Mouse (Mus musculus) kidney, postnatal 36 days (tissue): ENCODE measurements around the gene Kalrn.

Source experiments
- DNase-seq, 2 experiments: peaks; one replicate each; pipeline ENCODE4 v3.0.0; 2021 to 2022; ENCODE audit warnings: mixed read lengths in 2 of 2

Gene Kalrn

DNA sequence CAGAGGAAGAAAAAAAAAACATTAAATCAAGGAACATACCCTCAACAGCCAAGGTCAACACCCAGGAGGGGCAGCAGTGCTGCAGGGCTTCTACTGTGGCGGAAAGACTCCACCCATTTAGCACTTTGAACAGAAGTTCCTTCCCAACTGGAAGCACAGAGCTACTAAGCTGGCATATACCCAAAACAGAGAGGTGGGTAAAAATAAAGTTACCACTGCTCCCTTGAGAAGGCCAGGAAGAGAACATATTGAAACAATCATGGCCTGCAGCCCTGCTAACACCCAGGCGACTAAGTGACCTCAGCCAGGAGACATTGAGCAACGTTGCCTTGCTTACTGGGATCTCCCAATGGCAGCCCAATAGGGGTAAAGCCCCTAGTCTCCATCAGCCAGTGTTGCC, 79.4 kb downstream of the Kalrn start:
- DNase-seq: peak; percentile 62 to 83

DNA sequence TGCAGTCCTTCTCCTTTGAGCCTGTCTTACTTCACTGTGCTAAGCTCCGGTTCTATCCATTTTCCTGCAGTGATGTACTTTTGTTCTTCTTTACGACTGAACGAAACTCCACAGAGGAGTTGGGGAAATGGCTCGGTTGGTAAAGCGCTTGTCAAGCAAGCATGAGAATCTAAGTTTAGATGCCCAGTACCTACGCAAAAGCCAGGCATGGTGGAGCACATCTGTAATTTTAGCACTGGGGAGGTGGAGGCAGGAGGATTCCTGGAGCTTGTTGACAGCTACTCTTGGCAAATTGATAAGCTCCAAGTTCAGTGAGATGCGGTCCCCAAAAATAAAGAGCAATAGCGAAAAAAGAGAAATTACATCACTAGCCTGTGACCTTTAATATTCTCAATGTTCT, 82.1 kb downstream of the Kalrn start:
- DNase-seq: no peak

DNA sequence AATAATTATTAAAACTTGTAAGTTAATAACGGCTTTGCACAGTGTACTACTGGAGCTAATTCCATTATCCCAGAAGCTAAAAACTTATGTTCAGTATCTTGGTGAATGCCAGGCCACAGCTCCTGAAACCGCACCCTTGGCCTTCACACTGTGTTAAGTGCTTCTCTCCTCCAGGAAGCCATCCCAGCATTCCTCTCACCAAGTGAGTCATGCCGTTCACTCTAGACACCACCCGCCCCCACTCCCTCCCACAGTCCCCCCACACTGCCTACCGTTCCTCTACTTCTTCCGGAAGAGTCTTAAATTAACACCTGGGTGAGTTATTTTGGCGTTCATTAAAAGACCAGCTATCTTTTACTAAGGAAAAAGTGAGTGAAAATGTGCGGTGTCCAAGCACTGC, 82.8 kb downstream of the Kalrn start:
- peak in 1 of 2 experiments; percentile 14 for DNase-seq

DNA sequence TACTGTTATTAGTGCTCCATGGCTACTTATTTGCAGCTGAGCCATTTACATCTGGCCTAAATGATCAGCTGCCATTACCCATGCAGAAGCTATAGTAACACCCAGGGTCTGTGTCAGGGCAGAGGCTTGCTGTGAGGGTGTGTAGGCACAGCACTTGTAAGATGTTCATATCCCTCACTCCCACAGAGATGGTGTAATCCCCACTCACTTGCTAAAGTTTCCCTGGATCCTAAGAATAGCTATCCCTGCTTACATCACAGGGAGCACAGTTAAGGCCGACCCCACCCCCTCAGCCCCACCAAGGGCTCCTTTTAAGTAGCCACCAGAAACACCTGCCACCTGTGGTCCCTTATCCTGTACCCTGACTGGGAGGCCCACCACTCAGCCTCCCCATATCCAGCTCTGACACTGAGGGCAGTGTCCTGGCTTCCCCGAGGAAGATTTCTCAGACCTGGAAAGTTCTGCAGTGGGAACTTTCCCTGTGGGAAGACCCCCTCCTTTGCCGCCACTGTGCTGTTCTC, 83.5 kb downstream of the Kalrn start:
- no peak for DNase-seq

DNA sequence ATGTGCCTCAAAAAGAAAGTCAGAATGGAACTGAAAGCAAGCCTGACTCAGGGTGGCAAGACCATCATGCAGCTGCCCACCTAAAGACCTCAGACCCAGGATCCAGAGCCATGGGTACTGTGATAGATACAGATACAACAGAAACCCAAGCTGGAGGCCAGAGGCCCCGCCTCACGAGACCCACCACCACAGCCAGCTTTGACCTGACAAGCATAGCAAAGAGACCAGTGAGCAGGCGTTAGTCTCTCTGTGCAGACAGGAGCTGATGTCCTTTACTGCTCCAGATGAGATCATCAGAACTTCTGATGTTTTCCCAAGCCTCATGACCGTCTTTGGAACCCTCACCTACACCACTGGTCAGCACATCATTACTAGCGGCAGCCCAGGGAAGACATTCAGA, 85.5 kb downstream of the Kalrn start:
- DNase-seq: no peak

DNA sequence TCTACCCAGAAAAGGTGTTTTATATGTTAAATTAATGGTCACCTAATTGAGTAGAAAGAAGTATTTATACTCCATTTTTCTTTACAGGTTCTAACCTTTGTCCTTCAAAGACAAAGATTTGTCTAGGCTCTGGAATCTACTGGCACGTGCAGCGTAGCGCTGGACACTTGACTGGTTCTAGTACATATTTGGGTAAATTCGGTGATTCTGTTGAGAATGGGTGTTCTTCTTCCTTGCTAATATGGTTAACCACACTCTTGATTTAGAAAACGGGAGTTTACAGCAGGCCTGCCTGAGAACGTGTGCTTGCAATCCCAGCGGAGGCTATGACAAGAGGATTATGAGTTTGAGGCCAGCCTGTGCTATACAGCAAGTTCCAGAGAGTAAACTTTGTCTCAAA, 86.1 kb downstream of the Kalrn start:
- no peak for DNase-seq

DNA sequence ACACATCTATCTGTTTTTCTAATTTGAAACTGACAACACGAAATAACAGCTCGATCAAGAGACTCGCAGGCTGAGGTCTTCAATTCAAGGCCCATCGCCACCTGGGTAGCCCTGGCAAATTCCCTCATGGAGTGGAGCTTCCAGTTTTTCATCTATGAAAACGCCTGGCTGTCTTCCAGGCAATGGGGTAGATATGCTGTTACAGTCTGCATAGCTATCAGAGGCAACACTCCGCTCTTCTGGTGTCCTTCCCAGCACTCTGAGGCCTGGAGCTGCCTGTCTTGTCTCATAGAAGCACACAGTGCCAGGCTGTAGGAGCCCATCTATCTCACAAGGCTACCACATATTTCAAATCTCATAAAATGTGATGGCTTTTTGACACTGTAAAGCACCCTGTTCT, 87.8 kb downstream of the Kalrn start:
- no peak for DNase-seq

DNA sequence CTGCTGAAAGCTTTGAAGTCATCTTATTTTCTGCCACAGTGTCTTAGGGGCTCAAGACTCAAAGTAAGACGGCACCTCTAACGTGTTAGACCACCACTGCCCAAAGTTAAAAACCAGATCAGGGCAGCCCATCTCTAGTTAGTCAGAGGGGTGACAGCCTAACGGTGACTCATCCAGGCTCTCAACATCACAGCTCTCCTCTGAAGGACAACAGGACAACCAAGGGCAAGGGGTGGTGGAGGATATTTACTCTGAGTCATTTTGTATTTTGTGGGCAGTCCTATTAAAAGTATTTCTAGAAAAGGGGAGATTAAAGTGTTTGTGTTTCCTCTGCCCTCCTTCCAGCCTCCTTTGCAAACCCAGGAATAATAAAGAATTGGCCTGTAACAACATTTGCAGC, 88.4 kb downstream of the Kalrn start:
- DNase-seq: no peak

DNA sequence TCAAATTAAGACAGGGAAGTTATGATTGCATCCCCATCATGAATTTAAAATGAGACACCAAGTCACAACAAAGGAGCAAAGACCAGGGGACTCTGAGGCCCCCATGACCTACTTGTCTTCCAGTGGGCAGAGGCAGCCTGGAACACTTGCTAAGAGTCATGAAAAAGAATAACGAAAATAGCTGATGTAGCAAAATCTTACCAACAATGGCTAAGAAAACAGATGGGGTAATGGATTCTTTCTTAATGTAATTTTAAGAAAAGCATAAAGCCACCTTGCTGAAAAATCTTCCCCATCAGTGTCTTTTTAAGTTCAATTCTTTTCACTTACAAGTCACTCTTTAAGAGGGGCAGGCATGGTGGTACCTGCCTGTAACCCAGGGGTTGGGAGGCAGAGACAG, 89.1 kb downstream of the Kalrn start:
- no peak for DNase-seq

DNA sequence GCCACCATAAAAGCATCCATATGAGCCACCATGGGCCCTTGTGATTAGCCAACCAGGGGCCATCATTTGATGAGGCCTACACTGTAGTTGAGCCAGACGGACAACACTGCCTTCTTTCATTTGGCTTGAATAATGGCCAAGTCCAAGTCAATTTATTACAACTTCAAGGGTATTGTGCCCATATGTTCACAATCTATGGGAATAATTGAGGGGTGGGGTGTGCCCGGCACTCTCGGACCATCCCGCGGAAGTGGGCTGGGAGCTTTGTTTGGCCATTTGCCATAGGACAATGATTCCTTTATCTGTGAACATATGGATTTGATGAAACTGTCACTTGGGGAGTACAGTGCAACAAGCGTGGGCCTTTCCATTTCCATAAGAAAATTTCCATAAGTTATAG, 89.6 kb downstream of the Kalrn start:
- DNase-seq: no peak

DNA sequence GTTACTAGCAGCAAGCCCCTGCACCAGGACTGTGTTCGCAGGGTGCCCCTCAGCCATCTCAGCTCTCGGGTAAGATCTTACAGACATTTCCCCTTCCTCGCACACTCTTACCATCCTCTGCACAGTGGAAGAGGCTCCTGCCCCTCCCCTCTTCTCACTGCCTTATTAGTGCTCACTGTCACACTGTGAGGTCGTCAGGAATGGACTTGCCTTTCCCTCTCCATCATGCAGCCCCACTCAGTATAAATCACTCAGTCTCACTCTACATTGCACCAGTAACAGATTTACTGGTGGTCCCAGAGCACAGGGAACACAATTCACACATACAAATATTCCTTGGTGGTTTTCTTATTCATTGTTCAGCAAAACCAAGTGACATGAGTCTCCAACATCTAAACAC, 98.6 kb downstream of the Kalrn start:
- no peak for DNase-seq

DNA sequence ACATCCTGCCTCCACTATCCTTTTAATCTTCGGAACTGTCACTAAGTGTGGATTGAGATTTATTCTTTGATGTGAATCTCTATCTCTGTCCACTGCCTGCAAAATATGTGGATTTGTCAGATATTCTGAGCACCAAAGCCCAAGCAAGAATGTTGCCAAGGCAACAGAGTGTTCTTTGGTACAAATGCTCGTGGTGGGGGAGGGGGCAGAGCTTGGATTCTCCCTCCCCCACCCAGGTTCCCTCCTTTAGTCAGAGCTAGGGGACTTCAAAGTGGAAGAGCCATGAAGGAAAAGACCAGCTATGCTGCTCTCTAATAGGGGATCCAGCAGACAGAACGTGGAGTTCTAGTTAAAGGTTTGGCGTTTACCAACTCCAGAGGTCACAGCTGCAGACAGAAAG, 99.4 kb downstream of the Kalrn start:
- DNase-seq: no peak

DNA sequence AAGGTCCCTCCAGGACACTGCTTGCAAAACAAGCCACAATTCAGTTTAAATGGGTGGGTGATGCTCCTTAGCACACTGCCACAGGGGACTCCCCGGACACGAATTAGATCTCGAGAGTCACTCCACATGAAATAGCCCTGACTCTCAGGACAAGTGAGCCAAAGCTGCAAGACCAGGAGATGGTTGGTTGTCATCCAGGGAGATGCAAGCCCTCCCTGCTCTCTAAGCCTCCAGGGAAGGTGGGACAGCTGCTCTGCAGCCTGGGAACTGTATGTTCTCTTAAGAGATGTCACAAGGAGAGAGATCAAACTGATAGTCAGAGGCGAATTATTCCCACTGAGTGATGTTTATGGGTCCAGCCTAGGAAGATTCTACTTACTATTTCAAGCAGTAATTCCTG, 101.9 kb downstream of the Kalrn start:
- no peak for DNase-seq

DNA sequence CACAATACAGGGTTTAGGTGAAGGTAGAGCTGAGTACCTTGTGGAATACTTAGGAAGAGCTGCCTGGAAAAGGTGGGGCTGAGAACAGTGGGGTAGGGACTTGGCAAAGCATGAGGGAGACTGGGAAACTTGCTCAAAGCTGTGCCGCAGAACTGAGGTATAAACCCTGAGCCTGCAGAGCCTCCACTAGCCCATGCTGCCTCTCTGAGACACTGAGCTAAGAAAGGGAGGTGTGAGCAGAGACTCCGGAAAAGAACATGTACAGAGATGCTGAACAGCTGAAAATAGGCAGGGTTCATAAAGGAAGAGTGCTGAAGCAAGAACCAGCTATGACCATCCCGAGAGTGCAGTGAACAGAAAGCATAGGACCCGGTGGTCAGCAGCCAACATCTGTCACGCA, 103.0 kb downstream of the Kalrn start:
- no peak for DNase-seq

DNA sequence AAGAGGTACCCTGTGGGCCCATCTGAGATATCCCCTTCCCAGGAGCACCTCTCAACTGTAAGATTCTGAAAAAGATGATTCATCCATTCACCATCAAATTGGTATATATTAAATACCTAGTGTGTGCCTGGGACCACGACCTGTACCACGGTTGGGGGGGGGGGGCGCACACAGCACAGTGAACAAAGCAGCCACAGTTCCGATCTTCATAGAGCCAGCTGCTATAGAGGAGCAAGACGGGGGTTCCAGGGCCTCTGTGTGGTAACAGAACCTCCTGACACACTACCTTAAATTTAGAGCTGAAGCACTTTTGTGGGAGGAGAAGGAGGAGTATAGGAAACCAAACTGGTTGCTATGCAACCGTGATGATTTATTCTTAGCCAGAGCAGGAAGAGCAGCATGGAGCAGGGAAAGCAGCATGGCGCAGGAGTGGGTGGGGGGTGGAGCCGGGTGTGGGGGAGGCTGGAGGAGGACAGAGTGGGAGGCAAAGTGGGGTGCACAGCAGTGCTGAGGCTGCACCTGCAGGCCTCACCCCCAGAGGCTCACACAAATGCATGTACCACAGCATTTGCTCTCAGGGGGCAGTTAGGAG, 104.0 kb downstream of the Kalrn start:
- peak; percentile 10 to 34 for DNase-seq

DNA sequence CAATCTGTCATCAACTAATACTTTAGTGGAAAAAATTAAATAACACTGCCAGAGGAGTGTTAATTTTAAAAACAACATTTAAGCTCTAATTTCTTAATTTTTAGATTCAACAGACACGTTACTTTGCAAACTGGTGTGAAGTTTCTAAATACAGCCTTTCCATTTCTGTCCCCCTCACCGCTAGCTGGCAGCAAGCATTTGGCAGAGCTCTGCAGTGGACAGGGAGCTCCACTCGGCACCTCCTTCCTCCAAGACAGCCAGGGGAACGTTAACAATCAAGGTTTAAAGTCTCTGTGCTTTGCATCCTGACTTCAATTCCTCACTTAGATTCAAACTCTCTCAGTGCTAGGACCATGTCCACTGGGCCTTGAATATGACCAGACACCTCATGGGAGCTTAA, 106.7 kb downstream of the Kalrn start:
- peak in 1 of 2 experiments; percentile 22 for DNase-seq

DNA sequence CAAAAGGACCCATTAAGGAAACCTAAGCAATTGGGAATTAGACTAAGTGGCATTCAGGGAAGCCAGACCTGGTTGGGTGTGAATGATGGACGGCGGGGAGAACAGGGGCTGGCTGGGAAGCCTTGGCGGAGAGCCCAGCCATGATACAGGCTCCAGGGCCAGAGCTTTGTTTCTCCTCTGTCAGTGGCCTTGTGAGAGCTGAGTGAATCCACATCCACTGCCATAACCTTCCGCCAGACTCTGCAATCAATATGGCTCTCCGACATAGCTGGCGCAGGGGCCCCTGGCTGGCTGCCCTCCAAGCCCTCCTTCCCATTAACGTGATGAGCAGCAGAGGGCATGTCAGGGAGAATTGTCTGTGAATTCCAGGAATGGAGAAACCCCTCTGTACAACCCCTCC, 117.0 kb downstream of the Kalrn start:
- DNase-seq: peak in 1 of 2 experiments; percentile 9

DNA sequence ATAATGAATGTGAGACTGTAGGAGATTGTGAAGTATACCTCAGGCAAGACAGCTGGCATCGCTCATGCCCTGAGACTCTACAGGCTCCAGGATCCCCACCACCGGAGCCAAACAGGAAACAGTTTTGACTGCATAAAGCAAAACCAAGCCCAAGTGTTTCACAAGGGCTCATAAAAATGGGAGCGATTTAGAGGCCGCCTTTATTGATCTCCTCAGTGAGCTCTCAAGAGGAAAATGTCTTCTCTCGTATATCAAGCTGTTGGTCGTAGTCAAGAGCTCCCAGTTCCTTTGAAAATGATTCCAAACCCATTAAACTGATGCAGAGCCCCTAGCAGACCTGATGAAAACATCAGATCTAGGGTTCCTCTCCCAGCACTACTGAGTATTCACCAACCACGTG, 127.7 kb downstream of the Kalrn start:
- no peak for DNase-seq

DNA sequence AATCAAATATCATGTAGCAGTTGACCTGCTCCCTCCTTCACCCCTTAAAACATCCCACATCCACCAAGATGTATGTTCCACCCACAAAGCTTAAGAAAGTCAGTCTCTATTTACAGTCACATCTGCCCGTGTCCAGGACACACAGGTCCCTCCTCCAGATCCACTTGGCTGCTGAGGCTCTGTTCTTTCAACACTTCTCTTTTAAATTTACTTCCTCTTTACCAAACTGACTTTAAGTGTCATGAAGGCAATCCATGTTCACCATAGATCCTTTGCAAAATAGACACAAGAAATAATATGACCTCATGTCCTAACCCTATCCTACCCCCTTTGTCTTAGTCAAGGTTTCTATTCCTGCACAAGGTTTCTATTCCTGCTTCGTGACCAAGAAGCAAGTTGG, 131.6 kb downstream of the Kalrn start:
- DNase-seq: no peak

DNA sequence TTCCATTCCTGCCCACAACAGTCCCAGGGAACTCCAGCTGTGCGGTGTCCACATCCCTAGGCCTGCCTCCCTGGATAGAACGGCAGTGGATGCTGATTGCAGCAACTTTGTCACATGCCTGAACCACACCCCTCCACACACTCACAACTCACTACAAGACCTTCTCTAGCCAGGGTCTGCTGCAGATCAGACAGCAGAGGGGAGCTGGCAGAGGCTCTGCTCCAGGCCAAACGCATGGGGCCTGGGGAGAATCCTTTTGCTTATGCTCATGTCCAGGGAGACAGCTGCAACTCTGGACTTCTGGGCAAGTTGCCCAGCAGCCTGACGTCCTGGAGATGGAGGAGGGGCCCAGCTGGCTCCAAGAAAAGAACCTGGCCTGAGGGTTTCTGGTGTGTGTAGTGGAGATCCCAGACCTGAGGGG, 132.3 kb downstream of the Kalrn start:
- peak; percentile 79 to 86 for DNase-seq

DNA sequence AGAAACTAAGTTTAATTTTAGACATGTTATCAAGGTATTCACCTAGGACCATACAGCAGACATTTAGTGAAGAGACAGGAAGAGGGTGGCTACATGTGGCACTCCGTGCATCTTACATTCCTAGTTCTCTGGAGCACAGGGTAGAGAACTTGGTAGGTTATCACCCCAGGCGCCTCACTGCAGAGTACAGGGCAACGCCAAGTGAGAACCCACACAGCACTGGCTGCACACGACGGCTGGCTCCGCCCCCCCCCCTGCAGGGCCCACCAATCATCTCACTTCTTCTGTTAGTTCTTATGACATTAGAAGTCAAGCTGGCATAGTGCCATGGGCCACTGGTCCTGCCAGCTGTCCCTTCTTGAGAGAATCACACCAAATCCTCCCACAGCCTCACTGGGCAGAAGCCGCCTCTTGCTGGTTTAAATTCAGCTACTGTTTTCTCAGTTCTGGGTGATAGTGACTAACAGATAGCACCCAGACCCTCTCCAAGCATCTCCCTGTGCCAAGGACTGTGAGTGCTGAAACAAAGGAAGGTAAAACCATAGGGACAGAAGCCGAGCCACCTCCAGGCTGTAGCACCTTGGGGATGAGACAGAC, 133.2 kb downstream of the Kalrn start:
- peak in 1 of 2 experiments; percentile 8 for DNase-seq

DNA sequence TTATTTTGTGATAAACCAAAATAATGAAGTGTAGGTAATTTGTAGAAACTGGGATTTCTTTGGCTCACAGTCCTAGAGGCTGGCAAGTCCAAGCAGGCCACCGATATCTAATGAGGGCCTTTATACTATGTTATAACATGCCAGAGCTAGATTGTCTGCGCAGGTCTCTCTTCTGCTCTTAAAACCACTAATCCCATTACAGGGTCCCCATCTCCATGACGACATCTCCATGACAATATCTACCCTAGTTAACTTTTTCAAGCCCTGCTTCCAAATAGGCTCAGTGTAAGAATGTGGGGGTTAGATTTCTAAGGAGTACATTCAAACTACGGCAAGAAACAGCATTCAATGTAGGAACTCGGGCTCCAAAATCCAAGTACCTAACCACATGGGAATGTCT, 143.2 kb downstream of the Kalrn start:
- DNase-seq: no peak

DNA sequence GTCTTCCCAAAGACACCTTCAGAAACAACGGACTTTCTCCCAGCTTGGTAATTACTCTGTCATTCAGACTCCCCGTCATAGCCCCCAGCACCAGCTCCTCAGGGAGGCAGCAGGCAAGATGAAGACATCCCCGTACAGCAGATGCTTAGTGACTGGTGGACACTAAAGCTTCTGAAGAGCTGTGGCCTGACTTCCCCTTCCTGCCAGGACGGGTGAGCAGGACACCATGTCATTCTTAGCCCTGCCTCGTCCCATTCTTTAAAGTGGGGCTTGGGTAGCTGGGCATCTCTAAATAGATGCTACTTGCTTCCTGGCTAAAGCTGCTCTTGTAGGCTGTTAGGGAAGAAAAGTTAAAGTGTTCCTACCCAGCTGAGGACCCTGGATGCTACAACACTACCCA, 145.7 kb downstream of the Kalrn start:
- no peak for DNase-seq

DNA sequence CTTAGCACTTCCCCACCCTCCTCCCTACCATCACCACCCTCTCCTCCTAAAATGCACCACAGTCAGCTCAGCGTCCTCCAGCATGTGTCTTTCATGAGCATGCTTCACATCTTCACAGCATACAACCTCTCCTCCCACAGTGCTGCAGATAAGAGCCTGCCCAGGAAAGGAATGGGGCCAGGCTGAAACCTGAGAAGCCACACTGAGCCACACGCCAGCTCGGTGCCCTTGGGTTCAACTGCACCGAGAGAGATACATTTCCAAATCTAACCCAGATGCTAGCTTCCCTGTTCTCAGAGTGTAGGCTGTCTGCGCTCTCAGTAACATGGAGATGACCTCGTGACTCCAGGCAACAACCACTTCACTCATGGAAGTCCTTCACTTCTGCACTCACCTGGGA, 151.9 kb downstream of the Kalrn start:
- DNase-seq: no peak

DNA sequence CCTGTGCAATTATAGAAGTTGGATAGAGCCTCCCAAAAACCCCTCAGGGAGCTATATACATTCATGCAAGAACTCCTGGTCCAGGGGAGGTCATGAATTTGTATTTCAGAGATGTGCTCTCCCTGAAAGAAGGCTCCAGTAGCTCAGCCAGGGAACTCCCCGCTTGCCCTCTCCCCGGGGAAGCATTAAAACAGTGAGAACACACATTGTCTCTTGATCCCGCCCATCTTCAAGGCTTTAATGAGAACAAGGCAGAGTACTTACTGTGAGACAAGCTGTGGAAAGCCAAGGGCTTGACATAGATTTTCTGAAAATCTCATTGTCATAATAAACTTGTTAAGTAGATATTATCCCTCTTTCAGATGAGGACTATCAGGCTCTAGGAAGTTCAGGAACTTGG, 155.4 kb downstream of the Kalrn start:
- DNase-seq: no peak
